Mouse (Mus musculus): ENCODE data around the gene Spata13. TPM values are rescaled to one million over a fixed set of nuclear protein-coding genes. Genes with fewer than 3 reads are reported as not detected.

Spata13 gene
- polyA plus RNA-seq, 1 experiment from 2014 or later, result 17.1 TPM

- no peak for ATAC-seq
- 18% methylated on average over 2 of the region's 2 CpGs for WGBS
- no peaks in the 10 kb centered on the region for H3K27me3 ChIP-seq (replicated peaks; ENCODE audit: control insufficient read depth, insufficient read depth, low read length)
- peak overlapping the region; percentile 97 for H3K4me2 ChIP-seq (ENCODE audit: low read length)
- H3K9ac ChIP-seq (ENCODE audit: low read depth, low read length), result no peak overlapping the region
- H3K9me3 ChIP-seq (ENCODE audit: control insufficient read depth, low read length), result no peaks in the 10 kb centered on the region
- peaks cover 32% of the 10 kb centered on the region for H3K4me1 ChIP-seq (ENCODE audit: control insufficient read depth, insufficient read depth, low read depth, low read length)
- H3K36me3 ChIP-seq (ENCODE audit: control insufficient read depth, insufficient read depth, low read length), result no peaks in the 10 kb centered on the region
- H3K4me3 ChIP-seq (ENCODE audit: low read length), result no peak overlapping the region
- H3K27ac ChIP-seq (ENCODE audit: low read depth, low read length), result no peak overlapping the region
Measured at GRCm38 (mm10) chr14:60636608-60636980, 2.8 kb downstream of the Spata13 start.

- Histone ChIP-seq H3K27ac (ENCODE audit: low read depth, low read length) (no peak overlapping the region), H3K36me3 (ENCODE audit: control insufficient read depth, insufficient read depth, low read length) (no peaks in the 10 kb centered on the region), H3K4me2 (ENCODE audit: low read length) (peak overlapping the region; percentile 97), H3K4me1 (ENCODE audit: control insufficient read depth, insufficient read depth, low read depth, low read length) (peaks cover 34% of the 10 kb centered on the region), H3K27me3 (replicated peaks; ENCODE audit: control insufficient read depth, insufficient read depth, low read length) (no peaks in the 10 kb centered on the region), H3K9me3 (ENCODE audit: control insufficient read depth, low read length) (no peaks in the 10 kb centered on the region), H3K4me3 (ENCODE audit: low read length) (no peak overlapping the region), H3K9ac (ENCODE audit: low read depth, low read length) (no peak overlapping the region)
- no peak for ATAC-seq
- 41% methylated on average over 9 of the region's 9 CpGs for WGBS
Measured at GRCm38 (mm10) chr14:60636996-60637395, 3.2 kb downstream of the Spata13 start.

GRCm38 (mm10) chr14:60638159-60638558 lies 4.4 kb downstream of the Spata13 start:
- Histone ChIP-seq H3K9me3 (ENCODE audit: control insufficient read depth, low read length) (no peaks in the 10 kb centered on the region), H3K4me3 (ENCODE audit: low read length) (no peak overlapping the region; the same call in 1 of the 2 replicates), H3K9ac (ENCODE audit: low read depth, low read length) (no peak overlapping the region), H3K4me2 (ENCODE audit: low read length) (peak overlapping the region; percentile 97), H3K27me3 (replicated peaks; ENCODE audit: control insufficient read depth, insufficient read depth, low read length) (no peaks in the 10 kb centered on the region), H3K4me1 (ENCODE audit: control insufficient read depth, insufficient read depth, low read depth, low read length) (peaks cover 34% of the 10 kb centered on the region), H3K27ac (ENCODE audit: low read depth, low read length) (no peak overlapping the region), H3K36me3 (ENCODE audit: control insufficient read depth, insufficient read depth, low read length) (no peaks in the 10 kb centered on the region)
- WGBS, result 44% methylated on average over 8 of the region's 8 CpGs
- no peak for ATAC-seq

DNA sequence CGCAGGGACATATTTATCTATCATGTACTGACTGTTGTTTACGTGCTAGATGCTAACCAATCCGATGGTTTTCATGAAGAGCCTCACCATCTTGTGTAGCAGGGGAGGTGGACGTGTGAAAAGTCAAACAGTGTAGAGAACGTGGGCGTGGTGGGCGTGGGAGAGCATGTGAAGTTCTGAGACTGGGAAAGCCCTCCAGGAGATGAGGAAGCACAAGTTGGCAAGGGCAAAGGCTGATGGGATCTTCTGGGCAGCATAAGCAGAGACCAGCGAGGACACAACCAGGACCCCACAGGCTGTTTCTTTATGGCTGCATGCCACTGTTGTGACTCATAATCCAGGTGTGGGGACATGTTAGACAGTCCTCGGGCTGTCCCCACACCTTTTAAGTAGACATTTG lies 5.4 kb downstream of the Spata13 start:
- H3K4me2 ChIP-seq (ENCODE audit: low read length), result no peak overlapping the region
- peaks cover 31% of the 10 kb centered on the region for H3K4me1 ChIP-seq (ENCODE audit: control insufficient read depth, insufficient read depth, low read depth, low read length)
- H3K9me3 ChIP-seq (ENCODE audit: control insufficient read depth, low read length), result no peaks in the 10 kb centered on the region
- ATAC-seq, result no peak
- H3K27me3 ChIP-seq (replicated peaks; ENCODE audit: control insufficient read depth, insufficient read depth, low read length), result no peaks in the 10 kb centered on the region
- WGBS, result 86% methylated on average over 9 of the region's 9 CpGs
- H3K36me3 ChIP-seq (ENCODE audit: control insufficient read depth, insufficient read depth, low read length), result no peaks in the 10 kb centered on the region
- H3K27ac ChIP-seq (ENCODE audit: low read depth, low read length), result no peak overlapping the region
- H3K9ac ChIP-seq (ENCODE audit: low read depth, low read length), result no peak overlapping the region
- H3K4me3 ChIP-seq (ENCODE audit: low read length), result no peak overlapping the region

DNA sequence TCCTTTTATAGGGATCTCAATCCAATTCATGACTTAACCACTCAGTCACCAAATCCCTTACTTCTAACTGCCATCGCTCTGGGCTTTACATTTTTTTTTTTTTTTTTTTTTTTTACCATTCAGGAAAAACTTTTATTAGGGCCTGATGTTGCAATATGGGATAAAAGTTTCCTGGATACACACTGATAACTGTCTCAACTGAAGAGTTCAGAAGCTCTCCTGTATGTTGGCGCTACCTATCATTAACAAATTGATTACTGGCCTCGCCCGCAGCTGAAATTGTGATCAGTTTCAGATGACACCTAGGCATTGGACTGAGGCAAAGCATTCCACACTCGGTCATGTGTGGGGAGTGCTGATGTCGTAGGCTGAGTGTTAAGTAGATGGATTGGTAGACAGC lies 7.3 kb downstream of the Spata13 start:
- 74% methylated on average over 6 of the region's 6 CpGs for WGBS
- ATAC-seq, result no peak
- no peak overlapping the region for H3K4me2 ChIP-seq (ENCODE audit: low read length)
- no peaks in the 10 kb centered on the region for H3K27me3 ChIP-seq (replicated peaks; ENCODE audit: control insufficient read depth, insufficient read depth, low read length)
- no peak overlapping the region for H3K27ac ChIP-seq (ENCODE audit: low read depth, low read length)
- H3K36me3 ChIP-seq (ENCODE audit: control insufficient read depth, insufficient read depth, low read length), result no peaks in the 10 kb centered on the region
- H3K9me3 ChIP-seq (ENCODE audit: control insufficient read depth, low read length), result no peaks in the 10 kb centered on the region
- peaks cover 20% of the 10 kb centered on the region for H3K4me1 ChIP-seq (ENCODE audit: control insufficient read depth, insufficient read depth, low read depth, low read length)
- H3K4me3 ChIP-seq (ENCODE audit: low read length), result no peak overlapping the region
- no peak overlapping the region for H3K9ac ChIP-seq (ENCODE audit: low read depth, low read length)

DNA sequence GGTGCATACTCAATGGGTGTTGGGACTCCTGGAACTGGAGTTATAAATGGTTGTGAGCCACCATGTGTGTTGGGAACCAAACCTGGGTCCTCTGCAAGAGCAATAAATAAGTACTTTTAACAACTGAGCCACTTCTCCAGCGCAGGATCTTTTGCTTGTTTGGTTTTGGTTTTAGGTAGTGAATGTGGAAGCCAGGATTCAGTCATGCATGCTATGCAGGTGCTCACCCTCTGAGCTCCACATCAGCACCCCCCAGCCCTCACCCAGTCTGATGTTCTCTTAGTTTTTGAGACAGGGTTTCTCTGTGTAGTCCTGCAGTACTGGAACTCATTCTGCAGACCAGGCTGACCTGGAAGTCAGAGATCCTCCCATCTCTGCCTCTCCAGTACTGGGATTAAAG lies 8.3 kb downstream of the Spata13 start:
- Histone ChIP-seq H3K4me1 (ENCODE audit: control insufficient read depth, insufficient read depth, low read depth, low read length) (peaks cover 17% of the 10 kb centered on the region), H3K27ac (ENCODE audit: low read depth, low read length) (no peak overlapping the region), H3K27me3 (replicated peaks; ENCODE audit: control insufficient read depth, insufficient read depth, low read length) (no peaks in the 10 kb centered on the region), H3K9ac (ENCODE audit: low read depth, low read length) (no peak overlapping the region), H3K4me2 (ENCODE audit: low read length) (no peak overlapping the region), H3K4me3 (ENCODE audit: low read length) (no peak overlapping the region), H3K9me3 (ENCODE audit: control insufficient read depth, low read length) (no peaks in the 10 kb centered on the region), H3K36me3 (ENCODE audit: control insufficient read depth, insufficient read depth, low read length) (no peaks in the 10 kb centered on the region)
- no peak for ATAC-seq
- WGBS, result 83% methylated on average over 1 of the region's 1 CpGs

GRCm38 (mm10) chr14:60643098-60643870 lies 9.5 kb downstream of the Spata13 start:
- peaks cover 6% of the 10 kb centered on the region for H3K4me1 ChIP-seq (ENCODE audit: control insufficient read depth, insufficient read depth, low read depth, low read length)
- WGBS, result 18% methylated on average over 14 of the region's 14 CpGs

DNA sequence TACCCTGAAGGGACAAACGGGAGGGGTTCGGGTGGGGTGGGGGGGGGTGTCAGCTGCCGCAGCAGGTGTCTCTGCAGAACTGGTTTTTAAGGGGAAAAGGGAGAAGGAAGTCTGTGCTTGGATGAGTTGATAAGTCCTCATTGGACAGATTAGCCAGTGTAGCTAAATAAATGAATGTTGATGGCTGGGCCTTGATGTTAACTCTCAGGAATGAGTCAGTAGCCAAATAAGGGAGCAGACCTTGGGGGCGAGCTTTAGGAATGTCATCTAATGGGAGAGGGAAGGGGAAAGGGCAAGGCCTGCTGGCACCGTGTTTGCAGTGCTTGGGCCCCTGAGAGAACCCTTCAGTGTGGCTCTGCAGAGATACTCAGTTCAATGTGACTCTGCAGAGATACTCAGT lies 12.6 kb downstream of the Spata13 start:
- Histone ChIP-seq H3K9me3 (ENCODE audit: control insufficient read depth, low read length) (no peaks in the 10 kb centered on the region), H3K9ac (ENCODE audit: low read depth, low read length) (no peak overlapping the region), H3K36me3 (ENCODE audit: control insufficient read depth, insufficient read depth, low read length) (no peaks in the 10 kb centered on the region), H3K4me2 (ENCODE audit: low read length) (no peak overlapping the region), H3K4me1 (ENCODE audit: control insufficient read depth, insufficient read depth, low read depth, low read length) (peaks cover 3% of the 10 kb centered on the region), H3K27me3 (replicated peaks; ENCODE audit: control insufficient read depth, insufficient read depth, low read length) (no peaks in the 10 kb centered on the region), H3K27ac (ENCODE audit: low read depth, low read length) (no peak overlapping the region), H3K4me3 (ENCODE audit: low read length) (no peak overlapping the region)
- WGBS, result 70% methylated on average over 5 of the region's 5 CpGs
- ATAC-seq, result no peak

More at GRCm38 (mm10) chr14:60643098-60643870, 9.5 kb downstream of the Spata13 start:
- 0 out of 2 replicates have a peak overlapping the region, but pooled peaks have one; percentile 3 for H3K4me2 ChIP-seq (ENCODE audit: low read length)
- no peak overlapping the region for H3K4me3 ChIP-seq (ENCODE audit: low read length)
- ATAC-seq, result peak; percentile 80
- no peaks in the 10 kb centered on the region for H3K9me3 ChIP-seq (ENCODE audit: control insufficient read depth, low read length)
- no peak overlapping the region for H3K9ac ChIP-seq (ENCODE audit: low read depth, low read length)
- H3K36me3 ChIP-seq (ENCODE audit: control insufficient read depth, insufficient read depth, low read length), result no peaks in the 10 kb centered on the region
- no peaks in the 10 kb centered on the region for H3K27me3 ChIP-seq (replicated peaks; ENCODE audit: control insufficient read depth, insufficient read depth, low read length)
- peak overlapping the region; percentile 54 for H3K27ac ChIP-seq (ENCODE audit: low read depth, low read length)

DNA sequence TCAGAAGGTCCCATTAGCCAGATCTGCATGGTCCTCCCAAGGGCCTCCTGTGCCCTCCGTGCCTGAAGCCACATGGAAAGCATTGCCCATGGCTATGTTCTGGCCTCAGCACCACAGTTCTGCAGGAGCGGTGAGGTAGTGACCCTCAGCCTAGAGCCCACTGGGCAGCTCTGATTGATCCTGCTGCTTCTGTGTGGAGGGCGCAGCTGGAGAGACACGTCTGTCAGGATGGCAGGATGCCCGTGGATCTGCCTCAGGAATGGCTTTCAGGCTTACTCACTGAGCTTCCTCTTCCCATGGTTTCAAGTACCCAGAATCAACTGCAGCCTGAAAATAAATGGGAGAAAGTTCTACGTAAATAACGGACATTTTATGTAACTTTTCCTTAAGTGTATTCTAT lies 14.1 kb downstream of the Spata13 start:
- no peak overlapping the region for H3K4me3 ChIP-seq (ENCODE audit: low read length)
- ATAC-seq, result no peak
- H3K9me3 ChIP-seq (ENCODE audit: control insufficient read depth, low read length), result no peaks in the 10 kb centered on the region
- H3K4me2 ChIP-seq (ENCODE audit: low read length), result no peak overlapping the region
- H3K9ac ChIP-seq (ENCODE audit: low read depth, low read length), result no peak overlapping the region
- H3K4me1 ChIP-seq (ENCODE audit: control insufficient read depth, insufficient read depth, low read depth, low read length), result no peaks in the 10 kb centered on the region; the same call in 1 of the 2 replicates
- 68% methylated on average over 7 of the region's 7 CpGs for WGBS
- no peaks in the 10 kb centered on the region for H3K36me3 ChIP-seq (ENCODE audit: control insufficient read depth, insufficient read depth, low read length)
- no peak overlapping the region for H3K27ac ChIP-seq (ENCODE audit: low read depth, low read length)
- H3K27me3 ChIP-seq (replicated peaks; ENCODE audit: control insufficient read depth, insufficient read depth, low read length), result no peaks in the 10 kb centered on the region

Measured in hindbrain, embryonic 16.5 days (tissue).